Mouse (Mus musculus) embryonic fibroblast, embryonic 13.5 days (primary cell): ENCODE data around the gene Ddx28.

Experiments used
- CTCF ChIP-seq: IDR thresholded peaks from 2 replicates; pipeline ENCODE4 v1.5.1; 2011; ENCODE audit warnings: mild to moderate bottlenecking, control low read depth, low read length, moderate library complexity, borderline replicate concordance; ENCODE audit not compliant: insufficient read depth
- POLR2A ChIP-seq: IDR thresholded peaks from 2 replicates; pipeline ENCODE4 v1.6.1; 2011; ENCODE audit warnings: low read depth, mild to moderate bottlenecking, control low read depth, low read length, moderate library complexity

DNA sequence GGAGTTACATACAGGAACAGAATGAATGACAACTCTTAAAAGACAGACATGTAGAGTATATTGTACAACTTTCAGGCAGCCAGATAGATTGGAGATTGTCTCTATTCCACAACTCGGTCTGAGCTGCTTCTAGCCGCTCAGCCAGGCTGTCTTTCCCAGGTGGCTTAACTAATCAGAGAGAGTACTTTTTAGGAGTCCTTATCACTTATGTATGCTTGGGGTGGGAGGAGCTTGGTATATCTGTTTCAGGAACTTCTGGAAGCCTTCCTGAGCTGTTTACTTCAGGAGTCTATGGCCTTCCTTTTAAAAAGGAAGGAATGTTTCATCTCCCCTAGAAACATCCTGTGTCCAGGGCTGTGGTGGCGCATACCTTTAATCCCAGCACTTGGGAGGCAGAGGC is 6.4 kb upstream of the Ddx28 start:
- no peak for TF ChIP-seq CTCF
- TF ChIP-seq POLR2A: no peak
